Mouse (Mus musculus) limb, embryonic 11.5 days (tissue): ENCODE measurements around the gene Rgs17. TPM values are rescaled to one million over a fixed set of nuclear protein-coding genes. Genes with fewer than 3 reads are reported as not detected.

ENCODE experiments used
- polyA plus RNA-seq: library from polyadenylated mRNA; unstranded; fragments of >200 nt; fragmentation: Nextera tagmentation; extraction: Ambion mirVana; gene quantifications from 2 replicates; pipeline ENCODE4 v1.2.1, GENCODE M21; 2014

Rgs17 gene
- polyA plus RNA-seq, 1 experiment from 2014 or later: 0.33 TPM

Other genes starting within 250 kb of the Rgs17 start
- 100 and 107 TPM in 2 replicates for gene Fbxo5, start 116.8 kb downstream of the Rgs17 start, polyA plus RNA-seq
- gene Mtrf1l, start 98.5 kb downstream of the Rgs17 start, polyA plus RNA-seq: 13.3 and 16.4 TPM in 2 replicates